Mouse (Mus musculus) thymus, postnatal 25 days (tissue): ENCODE results near the gene Polr3g.
A peak's percentile ranks its signal among the peaks of the same experiment; 100 is the strongest.
"Not testable (repeated sequence)": the region's sequence is repeated elsewhere in the genome, so short reads cannot be mapped to it uniquely, and the experiment has no call there.

ENCODE experiments used
- DNase-seq: peaks from one replicate; pipeline ENCODE4 v3.0.0; 2022

The Polr3g gene

DNA sequence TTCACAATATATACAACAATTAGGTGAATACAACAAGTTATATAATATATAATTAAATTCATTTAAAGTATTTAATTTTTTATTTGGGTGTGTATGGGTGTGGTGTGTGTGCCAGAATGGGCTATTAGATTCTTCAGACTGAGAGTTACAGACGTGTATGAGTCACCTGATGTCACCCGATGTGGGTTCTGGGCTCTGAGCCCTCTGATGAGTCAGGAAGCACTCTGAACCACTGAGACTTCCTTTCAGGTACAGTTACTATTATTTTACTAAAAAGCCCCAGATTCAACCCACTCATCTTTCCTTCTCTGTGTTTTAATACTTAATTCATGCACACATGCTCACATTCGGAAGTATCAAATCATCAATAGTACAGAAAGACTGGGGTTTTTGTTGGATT, 25.9 kb downstream of the Polr3g start:
- no peak for DNase-seq

DNA sequence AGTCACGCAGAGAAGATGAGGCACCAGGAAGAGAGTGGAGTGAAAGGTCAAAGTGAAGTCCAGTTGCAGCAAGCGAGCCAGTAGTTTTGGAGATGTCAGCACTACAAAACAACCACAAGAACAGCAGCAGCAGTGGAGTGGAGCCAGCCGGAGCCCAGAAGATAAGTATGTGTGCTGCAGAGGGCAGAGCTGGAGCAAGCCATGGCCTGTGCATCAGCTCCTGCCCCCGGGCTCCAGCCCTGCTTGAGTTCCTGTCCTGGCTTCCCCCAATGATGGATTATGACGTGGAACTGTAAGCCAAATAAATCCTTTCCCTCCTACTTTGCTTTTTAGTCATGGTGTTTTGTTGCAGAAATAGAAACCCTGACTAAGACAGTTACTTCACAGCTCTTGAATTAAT, 26.6 kb downstream of the Polr3g start:
- DNase-seq, result no peak

DNA sequence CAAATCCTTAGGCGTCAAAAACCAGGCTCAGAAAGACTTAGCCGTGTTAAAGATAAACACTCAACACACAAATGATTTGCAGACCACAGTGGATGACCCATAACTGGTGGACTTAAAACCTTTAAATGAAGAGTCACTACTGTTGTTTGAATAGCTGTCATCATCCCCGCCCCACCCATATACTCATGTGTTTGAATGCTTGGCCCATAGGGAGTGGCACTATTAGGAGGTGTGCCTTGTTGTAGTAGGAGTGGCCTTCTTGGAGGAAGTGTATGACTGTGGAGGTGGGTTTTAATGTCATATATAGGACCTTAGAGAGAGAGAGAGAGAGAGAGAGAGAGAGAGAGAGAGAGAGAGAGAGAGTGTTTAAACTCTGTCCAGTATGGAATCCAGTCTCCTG, 27.7 kb downstream of the Polr3g start:
- no peak for DNase-seq

DNA sequence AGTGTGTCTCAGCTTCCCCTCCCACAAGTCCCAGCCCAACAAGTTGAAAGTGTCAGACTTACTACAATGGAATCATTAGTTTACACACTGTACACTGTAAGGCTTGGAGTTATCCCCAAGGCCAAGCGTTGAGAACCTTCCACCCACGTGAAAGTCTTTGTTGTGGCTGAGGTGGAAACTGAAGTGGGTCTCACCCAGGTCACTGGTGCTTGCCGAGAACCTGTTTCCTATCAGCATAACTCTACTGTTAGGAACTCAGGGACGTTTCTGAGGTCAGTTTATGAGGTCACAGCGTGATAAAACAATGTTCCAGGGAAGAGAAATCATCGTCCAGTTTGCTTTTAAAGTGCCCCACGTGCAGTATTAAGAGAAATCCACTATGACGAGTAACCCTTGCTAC, 35.5 kb downstream of the Polr3g start:
- DNase-seq, result no peak

DNA sequence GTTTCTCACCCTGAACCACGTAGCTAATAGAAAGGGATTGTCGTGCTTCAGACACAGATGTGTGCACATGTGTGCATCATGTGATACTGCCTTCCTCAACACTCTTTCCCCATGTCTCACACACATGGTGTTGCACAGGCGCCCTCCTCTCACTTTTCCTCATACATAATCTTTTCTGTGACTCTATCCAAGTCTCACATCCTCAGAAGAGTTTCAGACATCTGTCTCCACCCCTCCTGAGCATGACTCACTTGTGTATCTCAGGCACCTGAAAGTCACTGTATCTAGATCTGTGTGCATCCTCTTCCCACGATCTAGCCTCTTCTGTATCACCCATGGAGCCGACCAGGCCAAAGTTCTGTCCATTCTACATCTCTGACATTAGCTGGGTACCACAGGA, 43.1 kb downstream of the Polr3g start:
- no peak for DNase-seq

DNA sequence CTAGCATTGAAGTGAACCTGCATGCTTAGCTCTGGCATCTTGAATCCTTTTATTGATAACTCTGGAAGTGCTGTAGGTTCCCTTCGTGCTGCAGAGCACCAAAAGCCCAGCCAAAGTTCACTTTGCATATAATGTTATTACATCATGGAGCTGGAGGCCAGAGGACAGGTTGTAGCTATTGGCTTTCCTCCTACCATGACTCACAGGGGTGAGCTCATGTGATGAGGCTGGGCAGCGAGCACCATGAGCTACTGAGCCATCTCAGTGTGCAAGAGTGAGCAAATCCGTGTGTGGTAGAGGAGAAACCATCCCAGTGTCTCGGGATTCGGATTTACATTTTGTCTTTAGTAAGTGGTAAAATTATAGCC, 46.5 kb downstream of the Polr3g start:
- no peak for DNase-seq

DNA sequence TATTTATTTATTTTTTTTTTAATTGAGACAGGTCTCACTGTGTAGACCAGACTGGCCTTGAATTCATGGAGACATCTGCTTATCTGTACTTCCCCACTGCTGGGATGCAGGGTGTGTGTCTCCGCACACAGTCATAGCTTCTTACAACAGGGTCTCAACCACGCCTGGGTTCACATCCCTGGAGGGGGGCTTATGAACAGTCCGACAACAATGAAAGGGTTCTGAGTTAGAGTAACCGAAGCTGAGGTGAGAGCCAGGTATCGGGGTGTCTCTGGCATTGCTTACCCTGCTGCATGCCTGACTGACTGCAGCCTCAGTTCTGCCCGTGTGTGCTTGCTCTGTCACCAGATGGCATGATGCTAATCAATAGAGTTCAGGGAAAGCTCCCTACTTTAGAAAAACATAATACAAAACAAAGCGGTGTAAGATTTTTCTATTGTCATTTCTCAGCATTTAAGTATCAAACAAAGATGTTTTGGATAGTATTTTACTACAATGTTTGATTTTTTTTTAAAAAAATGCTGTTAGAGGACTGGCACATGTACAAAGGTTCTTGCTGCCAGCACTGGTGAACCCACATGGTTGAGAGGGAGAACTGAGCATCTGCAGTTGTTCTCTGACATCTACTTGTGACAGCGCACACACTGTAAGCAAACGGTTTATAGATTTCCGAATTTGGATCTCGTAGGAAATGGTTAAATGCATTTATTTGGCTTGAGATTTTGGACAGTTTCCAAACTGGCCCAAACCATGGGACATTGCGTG, 47.1 kb downstream of the Polr3g start:
- DNase-seq, result no peak

DNA sequence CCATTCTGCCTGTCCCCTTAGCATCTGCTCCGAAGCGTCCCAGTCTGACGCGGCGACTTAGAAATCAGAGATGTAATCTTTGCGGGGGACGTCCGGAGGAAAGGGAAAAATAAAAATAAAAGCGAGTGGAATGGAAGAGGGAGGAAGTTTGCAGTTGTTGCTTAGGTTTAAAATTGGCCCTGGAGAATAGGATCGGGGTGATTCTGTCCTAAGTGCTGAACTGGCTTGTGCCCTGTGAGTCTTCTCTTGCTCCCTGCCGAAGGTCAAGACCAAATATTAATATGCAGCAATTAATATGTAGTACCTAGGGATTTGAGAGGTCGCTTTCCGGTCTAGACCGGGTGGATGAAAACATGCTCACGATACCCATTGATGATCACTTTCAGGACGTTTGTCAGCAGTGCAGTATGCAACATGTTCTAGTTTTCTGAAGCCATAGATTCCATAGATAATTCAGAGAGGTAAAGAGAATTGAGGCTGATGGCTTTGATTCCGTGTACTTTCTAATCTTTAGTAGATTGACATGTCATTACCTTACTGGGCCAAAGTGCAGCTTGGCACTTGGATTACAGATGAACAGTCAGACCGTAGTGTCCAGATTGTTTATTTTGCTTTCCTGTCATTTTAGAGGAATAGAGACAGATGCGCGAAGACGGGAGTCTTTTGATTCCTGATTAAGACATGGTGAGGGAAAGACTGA, 52.6 kb downstream of the Polr3g start:
- DNase-seq, result no peak

DNA sequence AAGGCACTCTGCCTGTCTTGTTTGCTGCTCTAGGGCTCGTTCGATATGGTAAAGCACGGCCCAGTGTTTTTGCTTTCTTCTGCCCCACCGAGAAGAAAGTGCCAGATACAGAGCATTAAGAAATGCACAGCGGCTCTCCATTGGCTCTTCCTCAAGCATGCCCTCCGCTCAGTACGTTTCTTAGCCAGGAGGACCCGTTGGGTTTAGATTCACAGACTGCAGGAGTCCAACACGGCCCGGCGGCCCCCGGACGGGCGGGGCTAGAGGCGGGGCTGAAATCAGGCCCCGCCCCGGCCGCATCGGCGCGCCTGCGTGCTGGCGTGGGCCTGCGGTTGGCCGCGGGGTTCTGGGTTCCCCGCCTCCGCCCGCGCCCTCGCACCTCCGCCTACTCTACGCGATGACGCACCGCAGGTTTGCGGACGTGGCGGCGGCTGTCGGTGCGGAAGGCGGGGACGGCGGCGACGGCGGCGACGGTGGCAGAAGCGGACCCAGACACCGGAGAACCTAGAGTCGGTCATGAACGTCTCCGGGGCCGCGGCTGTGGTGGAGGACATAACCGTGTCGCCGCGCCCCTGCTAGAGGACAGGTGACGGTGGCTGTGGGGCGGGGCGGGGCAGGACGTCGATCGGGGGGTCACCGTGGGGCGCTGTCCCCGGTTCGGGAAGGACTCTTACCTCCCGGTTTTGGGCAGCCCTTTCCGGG, 53.3 kb downstream of the Polr3g start, which contains the start of gene Lysmd3:
Gene Lysmd3 (plus strand): TSS at position 313 of the 702 bp plus-strand sequence.
- DNase-seq, result peak; percentile 92

DNA sequence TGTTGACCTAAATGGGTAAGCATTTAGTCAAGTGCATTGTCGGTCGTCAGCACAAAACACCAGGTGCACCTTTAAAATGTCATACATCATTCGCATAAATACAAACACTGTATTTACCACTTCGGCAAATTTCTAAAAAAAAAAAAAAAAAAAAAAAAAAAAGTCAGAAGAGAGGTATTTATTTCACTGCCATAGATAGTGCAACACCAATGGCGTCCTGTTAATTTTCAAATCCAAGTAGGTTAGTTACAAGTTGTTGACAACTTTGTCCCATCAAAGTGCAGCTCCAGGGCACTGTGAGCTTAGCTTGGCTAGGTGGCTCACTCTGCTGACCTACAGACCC, 53.8 kb downstream of the Polr3g start:
- no peak for DNase-seq

DNA sequence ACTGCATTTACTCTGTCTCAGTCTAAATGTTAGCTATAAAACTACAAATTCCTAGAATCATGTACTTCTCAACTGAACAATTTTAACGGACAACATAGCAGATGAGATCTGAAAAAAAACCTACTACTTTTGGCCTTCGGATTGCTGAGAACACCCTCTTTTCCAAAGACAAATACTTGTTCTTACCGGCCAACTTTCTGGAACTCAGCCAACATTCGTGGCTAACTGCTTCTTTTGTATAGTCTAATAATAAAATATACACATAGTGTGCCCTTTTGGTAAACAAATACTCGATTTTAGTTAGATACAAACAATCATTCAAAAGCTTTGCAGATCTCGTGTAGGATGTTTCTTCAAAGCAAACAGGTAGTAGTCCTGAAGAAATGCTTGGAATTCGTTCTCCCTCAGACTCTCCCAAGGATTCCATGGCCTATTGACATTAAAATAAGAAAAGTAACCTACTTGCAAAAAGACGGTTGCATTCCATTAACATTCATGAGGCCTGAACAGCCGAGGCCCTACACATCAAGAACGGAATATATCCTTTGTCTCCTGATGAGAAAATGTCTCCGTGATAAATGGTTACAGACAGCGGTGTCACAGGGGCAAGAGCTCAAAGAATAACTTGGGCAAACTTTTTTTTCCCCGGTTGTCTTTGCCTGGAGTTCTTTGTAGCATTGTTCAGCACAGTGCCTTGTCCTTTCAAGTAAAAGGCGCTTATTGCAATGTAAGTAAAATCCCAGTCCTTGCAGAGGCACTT, 54.5 kb downstream of the Polr3g start:
- no peak for DNase-seq

DNA sequence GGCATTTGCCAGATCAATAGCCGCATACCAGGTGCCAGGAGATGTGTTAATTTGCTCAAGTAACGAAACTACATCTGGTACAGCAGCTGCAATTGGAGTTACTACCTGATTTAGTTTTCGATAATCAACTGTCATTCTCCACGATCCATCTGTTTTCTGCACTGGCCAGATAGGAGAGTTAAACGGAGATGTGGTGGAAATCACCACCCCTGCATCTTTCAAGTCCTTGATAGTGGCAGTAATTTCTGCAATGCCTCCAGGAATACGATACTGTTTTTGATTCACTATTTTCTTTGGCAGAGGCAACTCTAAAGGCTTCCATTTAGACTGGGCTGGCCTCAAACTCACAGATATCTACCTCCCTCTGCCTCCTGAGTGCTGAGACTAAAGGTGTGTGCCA, 60.4 kb downstream of the Polr3g start:
- DNase-seq, result not testable (repeated sequence)

DNA sequence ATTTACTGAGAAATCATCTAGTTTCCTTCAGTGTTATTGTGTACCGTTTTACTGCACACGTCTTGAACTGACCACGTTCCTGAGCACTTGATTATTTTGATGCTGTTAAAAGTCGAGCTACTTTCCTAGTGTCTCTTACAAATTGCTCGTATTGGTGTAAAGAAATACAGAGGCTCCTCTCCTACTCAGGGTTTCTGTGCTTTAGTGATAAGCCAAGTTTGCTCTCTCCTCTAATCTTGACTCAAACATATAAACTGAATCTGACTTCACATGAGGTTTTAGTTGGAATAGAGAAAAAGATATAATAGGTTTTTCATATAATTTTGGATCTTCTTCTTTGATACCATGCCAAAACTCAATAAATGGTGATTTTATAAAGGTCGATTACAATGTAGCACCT, 64.5 kb downstream of the Polr3g start:
- no peak for DNase-seq

DNA sequence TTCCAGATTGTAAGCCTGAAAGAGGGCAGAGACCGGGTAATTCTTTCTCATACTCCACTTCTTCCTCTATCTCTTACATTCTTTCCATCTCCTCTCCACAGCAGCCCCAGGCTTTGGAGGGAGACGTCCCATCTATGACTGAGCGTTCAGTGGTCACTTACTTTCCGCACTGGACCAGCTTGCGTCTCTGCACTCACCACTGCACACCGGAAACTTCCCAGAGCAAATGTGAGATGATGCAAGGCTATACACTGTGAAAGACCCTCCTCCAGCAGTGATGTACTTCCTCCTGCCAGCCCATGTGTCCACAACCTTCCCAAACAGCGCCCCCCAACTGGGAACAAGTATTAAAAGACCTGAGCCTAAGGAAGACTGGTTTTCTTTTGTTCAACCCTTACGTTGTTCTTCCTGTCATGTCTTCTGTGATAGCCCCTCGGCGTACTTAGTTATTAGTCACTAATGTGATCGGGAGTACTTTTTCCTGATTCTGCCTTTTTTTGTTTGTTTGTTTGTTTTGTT, 66.7 kb downstream of the Polr3g start:
- no peak for DNase-seq

DNA sequence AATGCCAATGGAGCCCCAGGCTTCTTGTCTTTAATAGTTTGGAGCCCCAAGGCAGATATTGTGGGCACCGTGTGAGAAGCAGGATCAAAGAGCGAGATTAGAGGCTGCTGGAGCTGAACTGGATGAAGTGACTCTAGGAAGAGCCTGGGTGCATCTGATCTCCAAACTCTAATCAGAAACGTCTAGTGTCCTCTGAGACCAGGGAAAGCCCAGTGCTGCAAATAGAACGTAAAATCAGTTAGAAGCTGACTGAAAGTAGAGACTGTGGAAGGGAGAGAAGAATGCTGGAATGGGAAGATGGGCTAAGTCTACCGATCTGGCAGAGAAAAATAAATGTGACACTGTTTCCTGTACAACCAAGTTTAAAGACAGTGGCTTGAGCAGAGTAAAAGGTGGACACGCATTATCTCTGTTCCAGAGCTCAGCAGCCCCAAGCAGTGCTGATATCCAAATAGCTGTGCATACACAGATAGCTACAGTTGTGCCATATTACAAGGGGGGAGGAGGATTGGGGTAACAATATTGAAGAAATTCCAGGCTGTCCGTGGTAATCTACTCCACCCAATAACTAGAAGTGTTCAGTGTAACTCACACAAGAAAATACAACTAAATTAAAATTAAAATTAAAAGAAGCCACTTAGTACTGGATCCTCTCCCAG, 68.2 kb downstream of the Polr3g start:
- no peak for DNase-seq

DNA sequence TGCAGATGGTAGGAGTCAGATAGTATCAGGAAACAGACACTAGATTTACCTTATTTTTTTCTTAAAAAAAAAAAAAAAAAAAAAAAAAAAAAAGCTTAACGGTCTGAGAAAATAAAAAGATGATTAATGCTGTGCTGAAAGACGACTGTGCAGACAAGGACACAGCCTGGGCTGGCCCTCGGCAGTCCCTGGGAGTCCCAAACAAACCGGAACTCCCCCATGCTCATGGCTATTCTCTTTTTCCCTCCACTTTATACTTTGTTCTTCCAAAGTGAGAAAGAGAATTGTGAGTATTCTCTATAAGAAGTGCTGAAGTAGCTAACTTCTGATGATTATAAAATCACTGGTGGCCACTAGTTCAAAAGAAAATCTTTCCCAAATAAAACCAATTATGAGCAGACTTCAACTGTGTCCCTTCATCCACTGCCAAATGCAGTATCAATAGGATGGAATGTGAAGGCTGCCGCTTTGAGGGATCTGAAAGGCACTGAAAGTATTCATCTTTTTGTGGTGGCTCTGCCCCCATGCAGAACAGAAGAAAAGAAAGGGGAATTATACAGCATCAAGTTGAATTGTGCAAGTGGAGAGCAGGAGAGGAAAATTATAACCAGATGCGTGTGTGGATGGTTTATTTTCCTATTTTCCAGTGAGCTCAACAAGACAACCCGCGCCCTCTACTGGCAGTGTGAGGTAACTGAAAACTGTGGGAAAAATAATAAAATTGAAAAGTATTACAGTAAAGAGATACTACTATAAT, 69.3 kb downstream of the Polr3g start:
- peak; percentile 39 for DNase-seq

DNA sequence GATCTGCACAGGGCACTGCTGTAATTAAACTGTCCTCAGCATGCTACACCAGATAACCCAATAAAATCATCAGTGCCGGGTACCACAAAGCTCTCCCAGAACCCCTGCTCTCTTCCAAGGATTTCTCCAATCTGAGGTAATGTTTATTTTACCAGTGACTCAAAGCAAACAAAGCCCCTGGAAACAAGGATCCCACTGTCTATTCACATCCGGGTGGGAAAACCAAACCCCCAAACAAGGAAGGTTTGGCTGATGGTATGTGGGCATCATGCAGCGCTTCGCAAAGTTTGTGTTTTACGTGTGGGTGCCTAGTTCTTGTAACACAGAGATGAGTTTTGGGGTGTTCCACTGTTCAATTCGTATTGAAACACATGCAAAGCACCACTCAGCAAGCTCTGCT, 69.9 kb downstream of the Polr3g start:
- DNase-seq, result no peak

DNA sequence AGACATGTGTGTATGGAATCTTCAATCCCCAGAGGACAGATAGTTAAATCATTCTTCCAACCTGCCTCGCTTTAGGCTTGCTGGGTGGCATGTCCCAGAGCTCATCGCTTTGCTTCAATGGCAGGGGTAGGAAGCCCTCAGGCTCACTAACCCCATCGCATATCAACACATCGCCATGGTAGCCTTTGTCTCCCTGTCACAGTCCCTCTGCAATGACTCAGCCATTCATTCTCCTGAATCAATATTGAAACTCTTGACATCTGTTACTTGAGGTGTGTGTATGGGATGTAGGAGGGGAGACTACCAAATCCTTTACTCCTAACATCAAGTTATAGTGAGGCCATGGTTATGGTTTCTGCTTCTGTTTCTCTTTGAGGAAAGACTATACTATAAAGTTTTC, 71.2 kb downstream of the Polr3g start:
- no peak for DNase-seq

DNA sequence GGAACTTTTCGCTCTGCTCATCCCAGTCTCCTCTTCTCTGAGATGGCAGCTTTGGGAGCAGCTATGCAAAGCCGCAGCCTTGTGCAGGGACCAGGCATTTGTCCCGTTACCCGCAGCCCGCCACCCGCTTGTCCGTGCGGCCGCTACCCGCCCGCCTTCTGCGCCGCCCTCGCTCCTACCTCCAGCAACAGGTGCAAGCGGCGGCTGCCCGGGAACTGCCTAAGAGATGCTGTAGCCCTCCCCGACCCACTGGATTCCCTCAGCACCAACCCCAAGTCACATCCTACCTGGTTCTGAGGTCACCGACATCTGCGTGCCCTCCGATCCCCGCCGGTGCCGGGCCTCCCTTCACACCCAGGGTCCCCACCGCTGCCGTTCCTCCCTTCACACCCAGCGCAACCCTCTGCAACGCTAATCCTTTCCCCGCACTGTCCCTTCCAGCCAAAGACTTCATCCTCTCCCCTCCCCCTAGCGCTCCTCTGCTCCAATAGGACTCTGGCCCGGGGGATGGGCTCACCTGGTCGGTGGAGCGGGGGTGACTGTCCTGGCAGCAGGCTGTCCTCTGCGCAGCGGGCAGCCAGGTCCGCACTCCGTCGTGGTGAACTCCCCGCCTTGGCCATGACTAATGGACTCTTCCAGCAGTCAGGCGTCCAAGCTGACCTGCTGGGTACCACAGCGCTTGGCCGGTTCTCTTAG, 77.9 kb downstream of the Polr3g start, which contains the start of gene Adgrv1:
Gene Adgrv1 (minus strand): TSS at position 435 of the 696 bp plus-strand sequence.
- DNase-seq, result no peak

DNA sequence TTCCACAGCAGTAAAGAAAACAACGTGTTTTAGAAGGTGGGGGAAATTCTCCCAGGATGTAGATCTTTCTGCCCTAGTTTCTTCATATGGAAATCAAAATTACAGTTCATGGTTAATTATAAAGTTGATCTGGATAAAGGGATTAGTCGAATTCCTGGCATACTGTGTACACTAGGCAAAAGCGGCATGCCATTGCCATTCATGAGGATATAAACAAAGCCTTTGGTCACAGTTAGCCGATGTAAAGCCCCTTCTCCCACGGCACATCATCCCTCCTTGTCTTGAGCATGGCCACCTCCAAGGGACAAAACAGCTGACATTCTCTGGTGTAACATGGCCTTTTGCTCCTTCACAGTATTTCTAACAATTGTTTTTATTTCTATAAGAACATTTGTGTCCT, 80.2 kb downstream of the Polr3g start:
- no peak for DNase-seq

DNA sequence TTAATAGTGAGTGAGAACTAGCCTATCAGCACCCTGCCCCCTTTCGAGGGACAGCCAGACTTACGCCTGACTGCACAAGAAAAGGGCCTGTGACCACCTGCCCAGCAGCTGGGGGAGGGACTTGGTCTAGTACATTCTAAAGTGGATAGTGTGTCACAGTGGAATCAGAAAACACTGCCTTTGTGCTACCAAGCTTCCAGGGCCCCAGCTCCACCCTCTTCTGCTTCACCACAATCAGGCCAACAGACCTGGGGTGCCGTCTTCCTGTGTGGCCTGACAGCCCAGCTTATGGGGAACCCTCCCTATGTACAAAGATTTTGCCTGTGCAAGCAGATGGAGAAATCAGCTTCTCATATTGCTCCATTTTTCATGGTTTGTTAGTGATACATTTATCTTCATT, 81.4 kb downstream of the Polr3g start:
- no peak for DNase-seq
